Mouse (Mus musculus) urinary bladder, postnatal 14 days (tissue): ENCODE results near the gene Upp2.

Experiments used
- DNase-seq: peaks from one replicate; pipeline ENCODE4 v3.0.0; 2021; ENCODE audit warnings: low spot score

The Upp2 gene

GRCm38 (mm10) chr2:58551866-58552265 is 15.2 kb upstream of the Upp2 start:
- DNase-seq, result no peak

GRCm38 (mm10) chr2:58552296-58552695 is 14.8 kb upstream of the Upp2 start:
- DNase-seq, result no peak

- DNase-seq, result no peak
Observed at GRCm38 (mm10) chr2:58557045-58557845, 9.9 kb upstream of the Upp2 start.

GRCm38 (mm10) chr2:58562137-58562536 is 5.0 kb upstream of the Upp2 start:
- DNase-seq, result no peak

GRCm38 (mm10) chr2:58565267-58565666 is 1.8 kb upstream of the Upp2 start:
- DNase-seq, result no peak

GRCm38 (mm10) chr2:58566049-58566409 is 1.1 kb upstream of the Upp2 start:
- DNase-seq, result no peak

- peak; percentile 76 for DNase-seq
Observed at GRCm38 (mm10) chr2:58566410-58567065, 560 bp upstream of the Upp2 start.

- no peak for DNase-seq
Observed at GRCm38 (mm10) chr2:58567866-58568719, 995 bp downstream of the Upp2 start.

- no peak for DNase-seq
Observed at GRCm38 (mm10) chr2:58568841-58569645, 1.9 kb downstream of the Upp2 start.

- DNase-seq, result no peak
Observed at GRCm38 (mm10) chr2:58574167-58574566, 7.1 kb downstream of the Upp2 start.

- DNase-seq, result no peak
Observed at GRCm38 (mm10) chr2:58586311-58586710, 19.2 kb downstream of the Upp2 start.

GRCm38 (mm10) chr2:58589637-58590036 is 22.5 kb downstream of the Upp2 start:
- DNase-seq, result peak; percentile 41

GRCm38 (mm10) chr2:58590055-58590454 is 23.0 kb downstream of the Upp2 start:
- DNase-seq, result no peak

- DNase-seq, result no peak
Observed at GRCm38 (mm10) chr2:58595350-58595749, 28.3 kb downstream of the Upp2 start.

GRCm38 (mm10) chr2:58596774-58597342 is 29.8 kb downstream of the Upp2 start:
- DNase-seq, result no peak

- no peak for DNase-seq
Observed at GRCm38 (mm10) chr2:58597556-58597955, 30.5 kb downstream of the Upp2 start.

GRCm38 (mm10) chr2:58599639-58600038 is 32.5 kb downstream of the Upp2 start:
- no peak for DNase-seq

GRCm38 (mm10) chr2:58601382-58601781 is 34.3 kb downstream of the Upp2 start:
- no peak for DNase-seq

GRCm38 (mm10) chr2:58603379-58603778 is 36.3 kb downstream of the Upp2 start:
- no peak for DNase-seq

GRCm38 (mm10) chr2:58604791-58605190 is 37.7 kb downstream of the Upp2 start:
- no peak for DNase-seq

GRCm38 (mm10) chr2:58613720-58614119 is 46.6 kb downstream of the Upp2 start:
- DNase-seq, result no peak
